Mouse (Mus musculus): ENCODE results near the gene Clk3. TPM values are rescaled to one million over a fixed set of nuclear protein-coding genes. Genes with fewer than 3 reads are reported as not detected.
"Not testable (repeated sequence)": the region's sequence is repeated elsewhere in the genome, so short reads cannot be mapped to it uniquely, and the experiment has no call there.

Gene Clk3
- polyA plus RNA-seq, 1 experiment: 92.6 TPM

DNA sequence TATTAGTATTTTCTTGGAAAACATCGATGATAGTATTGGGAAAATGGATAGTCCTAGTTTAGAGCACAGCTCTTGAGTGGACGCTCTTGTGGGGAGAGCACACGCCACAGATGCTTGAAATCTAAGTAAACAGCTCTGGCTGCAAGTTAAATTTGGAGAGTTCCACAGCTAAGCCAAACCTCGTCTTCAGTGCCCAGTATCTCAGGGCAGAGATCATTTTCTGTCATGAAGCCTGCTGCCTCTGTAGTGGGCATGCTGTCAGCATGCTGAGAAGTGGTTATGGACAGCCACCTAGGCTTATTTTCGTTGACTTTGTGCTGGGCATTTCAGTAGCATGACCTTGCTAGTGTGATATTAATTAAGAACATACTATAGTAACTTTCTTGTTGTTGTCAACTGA is 41.9 kb downstream of the Clk3 start:
- no peak for DNase-seq (ENCODE audit: low read depth)

DNA sequence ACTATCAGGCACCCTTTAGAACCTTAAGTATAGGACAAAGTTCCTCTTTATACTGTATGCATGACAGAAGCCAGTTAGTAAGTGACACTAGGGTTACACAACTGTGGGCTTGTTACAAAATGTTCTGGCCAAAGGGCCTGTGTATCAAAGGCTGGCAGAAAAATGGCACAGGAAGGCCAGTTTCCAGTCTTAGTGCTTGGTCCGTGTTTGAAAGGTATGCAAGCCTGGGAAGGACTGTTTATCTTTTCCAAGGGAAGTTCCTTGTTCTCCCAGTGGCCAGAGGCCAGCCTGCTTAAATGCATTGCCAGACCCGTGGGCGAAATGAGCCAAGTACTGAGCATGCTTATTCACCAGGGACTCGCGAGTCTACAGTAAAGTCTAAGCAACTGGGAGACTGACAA is 42.3 kb downstream of the Clk3 start:
- DNase-seq (ENCODE audit: low read depth): peak; percentile 100

DNA sequence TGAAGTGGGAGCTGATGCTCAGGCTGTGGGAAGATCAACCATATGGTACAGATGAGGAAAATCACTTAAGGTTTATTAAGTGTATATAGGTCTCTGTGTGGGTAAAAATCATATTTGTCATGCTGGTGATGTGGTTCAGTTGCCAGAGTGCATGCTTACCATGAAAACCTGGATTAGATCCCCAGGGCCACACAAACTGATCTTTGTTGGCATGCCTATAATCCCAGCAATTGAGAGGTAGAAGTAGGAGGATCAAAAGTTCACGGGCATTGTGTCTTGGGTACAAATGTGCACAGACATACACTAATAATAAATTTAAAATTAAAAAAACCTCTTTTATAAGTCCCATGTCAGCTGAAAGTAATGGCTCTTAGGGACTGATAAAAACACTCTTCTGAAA is 43.3 kb downstream of the Clk3 start:
- no peak for DNase-seq (ENCODE audit: low read depth)

DNA sequence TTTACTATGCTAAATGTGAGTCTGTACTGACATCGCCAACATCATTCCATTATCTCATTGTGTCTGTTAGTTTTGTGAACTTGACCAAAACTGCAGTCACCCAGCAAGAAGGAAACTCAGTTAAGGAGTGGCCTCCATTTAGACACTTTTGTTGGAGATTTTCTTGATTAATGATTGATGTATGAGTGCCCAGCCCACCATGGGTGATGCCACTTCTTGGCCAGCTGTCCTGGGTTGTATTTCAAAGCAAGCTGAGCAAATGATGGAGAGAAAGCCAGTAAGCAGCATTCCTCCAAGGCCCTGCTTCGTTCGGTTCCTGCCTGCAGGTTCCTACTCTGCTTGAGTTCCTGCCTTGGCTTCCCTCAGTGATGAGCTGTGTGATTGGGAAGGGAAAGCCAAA is 44.9 kb downstream of the Clk3 start:
- no peak for DNase-seq (ENCODE audit: low read depth)

DNA sequence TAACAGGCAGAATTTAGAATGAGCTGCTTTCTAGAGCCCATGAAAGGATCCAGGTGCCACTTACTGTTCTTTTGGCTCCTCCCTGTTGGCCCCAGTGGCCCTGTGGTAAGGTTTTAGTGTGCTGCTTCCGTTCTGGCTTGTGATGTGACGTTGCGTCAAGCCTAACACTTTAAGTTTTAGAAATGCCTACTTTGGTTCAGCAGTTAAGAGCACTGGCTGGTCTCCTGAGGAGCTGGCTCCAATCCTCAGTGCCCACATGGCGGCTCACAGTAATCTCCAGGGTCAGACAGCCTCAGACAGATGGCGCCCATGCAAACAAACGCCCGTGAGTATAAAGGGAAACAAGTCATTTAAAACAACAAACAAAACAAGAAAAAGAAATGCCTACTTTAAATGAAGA is 47.3 kb downstream of the Clk3 start:
- no peak for DNase-seq (ENCODE audit: low read depth)

DNA sequence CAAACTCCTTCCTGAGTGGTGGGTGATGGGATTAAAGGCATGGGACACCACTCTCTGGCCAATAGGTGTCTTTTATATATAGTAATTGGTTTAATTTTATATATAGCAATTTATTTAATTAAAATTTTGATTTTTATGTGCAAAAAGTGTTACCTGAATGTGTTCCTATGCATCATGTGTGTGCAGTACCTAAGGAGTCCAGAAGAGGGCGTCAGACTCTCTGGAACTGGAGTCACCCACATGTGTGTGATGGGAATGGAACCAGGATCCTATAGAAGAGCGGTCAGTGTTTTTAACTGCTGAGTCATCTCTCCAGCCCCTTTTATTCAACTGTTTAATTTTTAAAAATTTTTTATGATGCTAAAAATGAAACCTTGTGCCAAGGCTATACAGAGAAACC is 53.5 kb downstream of the Clk3 start:
- no peak for DNase-seq (ENCODE audit: low read depth)

DNA sequence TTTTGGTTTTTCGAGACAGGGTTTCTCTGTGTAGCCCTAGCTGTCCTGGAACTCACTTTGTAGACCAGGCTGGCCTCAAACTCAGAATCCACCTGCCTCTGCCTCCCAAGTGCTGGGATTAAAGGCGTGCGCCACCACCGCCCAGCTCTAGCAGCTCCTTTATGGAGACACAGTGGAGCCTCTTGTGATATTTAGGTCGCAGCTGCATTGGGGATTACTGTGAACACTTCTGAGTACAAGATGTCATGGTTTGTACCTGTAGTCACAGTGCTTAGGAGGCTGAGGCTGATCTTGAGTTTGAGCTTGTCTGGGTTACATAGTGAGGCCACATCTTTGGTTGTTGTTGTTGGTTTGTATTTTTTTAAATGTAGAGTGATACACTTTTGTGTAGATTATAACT is 55.4 kb downstream of the Clk3 start:
- not testable (repeated sequence) for DNase-seq (ENCODE audit: low read depth)

DNA sequence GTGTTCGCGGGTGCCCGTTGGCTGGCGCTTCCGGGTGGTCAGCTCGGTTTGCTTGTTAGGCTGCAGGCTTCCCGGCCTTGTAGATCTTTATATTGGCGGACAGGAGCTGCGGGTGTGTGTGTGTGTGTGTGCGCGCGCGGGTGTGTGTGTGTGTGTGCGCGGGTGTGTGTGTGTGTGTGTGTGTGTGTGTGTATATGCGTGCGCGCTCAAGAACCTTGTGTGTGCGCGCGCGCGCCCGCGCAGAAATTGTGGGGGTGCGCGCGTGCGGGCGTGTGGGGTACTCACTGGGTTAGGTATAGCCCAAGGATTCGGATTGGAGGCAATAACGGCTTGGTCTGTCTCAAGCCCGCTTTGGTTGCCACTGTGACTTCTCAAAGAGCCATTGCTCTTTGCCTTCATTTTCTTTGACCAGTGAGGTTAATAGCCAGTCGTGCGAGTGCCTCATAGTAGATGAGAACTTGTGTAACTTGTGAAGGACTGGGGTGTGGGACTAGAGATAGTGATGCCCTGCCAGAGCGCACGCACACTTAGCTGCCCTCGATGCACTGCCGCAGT is 56.9 kb downstream of the Clk3 start:
- DNase-seq (ENCODE audit: low read depth): no peak

DNA sequence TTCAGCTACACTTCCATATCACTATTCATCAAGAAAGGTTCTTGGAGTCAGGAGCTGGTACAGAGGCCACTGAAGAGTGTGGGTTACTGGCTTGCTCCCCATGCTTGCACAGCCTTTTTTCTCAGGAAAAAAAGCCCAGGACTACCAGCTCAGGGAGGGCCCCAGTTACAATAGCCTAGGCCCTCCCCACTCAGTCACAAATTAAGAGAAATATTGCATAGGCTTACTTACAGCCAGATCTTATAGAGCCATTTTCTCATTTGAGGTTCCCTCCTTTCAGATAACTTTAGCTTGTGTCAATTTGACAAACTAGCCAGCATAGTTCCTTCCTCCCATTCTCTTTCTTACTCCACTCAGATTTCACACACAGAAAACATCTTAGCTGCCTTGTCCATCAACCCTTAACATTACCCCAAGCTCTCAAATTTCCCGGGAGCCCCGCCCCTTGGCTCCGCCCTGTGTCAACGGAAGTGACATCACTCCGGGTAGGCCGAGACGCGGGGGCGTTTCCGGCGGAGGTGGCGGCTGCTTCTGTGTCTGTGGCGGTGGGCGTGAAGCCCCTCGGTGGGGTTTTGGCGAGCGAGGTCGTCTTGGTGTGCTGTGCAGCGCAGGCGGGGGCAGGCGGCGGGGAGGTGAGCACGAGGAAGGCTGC is 57.5 kb downstream of the Clk3 start, which contains the start of gene Edc3:
TSS of gene Edc3 (plus strand) at position 473 of the 652 bp plus-strand sequence.
- no peak for DNase-seq (ENCODE audit: low read depth)

DNA sequence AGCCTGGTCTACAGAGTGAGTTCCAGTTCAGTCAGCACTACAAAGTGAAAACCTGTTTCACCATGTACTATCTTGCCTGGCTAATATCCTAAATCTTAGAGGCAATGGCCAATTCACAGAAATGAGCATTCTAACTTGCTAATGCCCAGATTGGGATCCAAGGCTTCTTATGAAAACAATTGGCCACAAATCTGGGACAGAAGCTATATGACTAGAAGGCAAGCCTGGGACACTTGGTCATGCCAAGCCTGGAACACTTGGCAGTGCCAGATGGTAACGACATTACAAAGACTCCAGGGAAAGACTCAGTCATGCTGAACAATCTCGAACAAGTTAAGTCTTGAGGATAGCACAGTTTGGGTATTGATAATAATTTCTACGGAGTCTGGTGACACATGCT is 59.2 kb downstream of the Clk3 start:
- peak; percentile 95 for DNase-seq (ENCODE audit: low read depth)

Other genes starting within 250 kb of the Clk3 start
- gene Cox5a, start 244.6 kb downstream of the Clk3 start, polyA plus RNA-seq (2012; rRNA removed): 202 and 206 TPM in 2 replicates
- gene Fam219b, start 228.3 kb downstream of the Clk3 start, polyA plus RNA-seq (2012; rRNA removed): 9.1 and 12.1 TPM in 2 replicates
- 61.7 and 76.0 TPM in 2 replicates for gene Mpi, start 213.1 kb downstream of the Clk3 start, polyA plus RNA-seq (2012; rRNA removed)
- 109 and 114 TPM in 2 replicates for gene Scamp2, start 204.9 kb downstream of the Clk3 start, polyA plus RNA-seq (2012; rRNA removed)
- 46.2 and 47.9 TPM in 2 replicates for gene Ulk3, start 176.4 kb downstream of the Clk3 start, polyA plus RNA-seq (2012; rRNA removed)
- gene Cplx3, start 159.6 kb downstream of the Clk3 start, polyA plus RNA-seq (2012; rRNA removed): not detected in 2 replicates
- gene Lman1l, start 145.1 kb downstream of the Clk3 start, polyA plus RNA-seq (2012; rRNA removed): not detected in 2 replicates
- gene Csk, start 112.2 kb downstream of the Clk3 start, polyA plus RNA-seq (2012; rRNA removed): 41.3 and 58.2 TPM in 2 replicates
- gene Cyp1a2, start 82.2 kb downstream of the Clk3 start, polyA plus RNA-seq (2012; rRNA removed): 0.08 and 0.67 TPM in 2 replicates
- gene Cyp1a1, start 77.9 kb downstream of the Clk3 start, polyA plus RNA-seq (2012; rRNA removed): 1.3 TPM in 2 replicates
- 11.7 and 14.0 TPM in 2 replicates for gene Edc3, start 57.3 kb downstream of the Clk3 start, polyA plus RNA-seq (2012; rRNA removed)
- gene Arid3b, start 70.9 kb upstream of the Clk3 start, polyA plus RNA-seq (2012; rRNA removed): 4.0 and 4.6 TPM in 2 replicates
- gene Ubl7, start 145.1 kb upstream of the Clk3 start, polyA plus RNA-seq (2012; rRNA removed): 100 and 106 TPM in 2 replicates
- gene Sema7a, start 174.3 kb upstream of the Clk3 start, polyA plus RNA-seq (2012; rRNA removed): 32.3 and 32.5 TPM in 2 replicates
- gene Cyp11a1, start 240.6 kb upstream of the Clk3 start, polyA plus RNA-seq (2012; rRNA removed): 0.32 and 1.1 TPM in 2 replicates